In the genomic region with DNA sequence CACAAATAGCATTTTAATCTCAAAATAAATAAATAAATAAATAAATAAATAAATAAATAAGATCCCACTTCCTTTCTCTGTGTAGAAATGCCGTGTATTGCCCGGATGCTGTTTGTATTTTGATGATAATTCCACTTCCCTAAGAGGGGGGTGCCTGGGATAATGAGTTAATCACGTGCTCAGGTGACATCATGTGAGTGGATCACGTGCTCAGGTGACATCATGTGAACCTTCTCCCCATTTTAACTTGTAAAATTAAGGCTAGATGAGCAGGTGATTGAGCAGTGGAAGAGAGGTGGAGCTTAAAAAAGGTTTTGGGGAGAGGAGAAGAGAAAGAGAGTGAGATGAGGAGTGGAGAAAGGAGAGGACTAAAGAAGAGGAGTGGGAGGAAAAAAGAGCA, we compare ENCODE assay signal across 29 mouse cellular contexts.
"Had no signal": no experiment of that assay in that cellular context is flagged by ENCODE, and none has a peak within 500 bp of the region (broad histone marks: within the 10 kb centered on the region; RNA-seq: fewer than 3 reads in every experiment).

No protein-coding gene starts in this region.

- H3K4me3 ChIP-seq: limb, embryonic 10.5 days; limb, embryonic 12.5 days; limb, embryonic 13.5 days; limb, embryonic 15.5 days; liver, embryonic 12.5 days; liver, embryonic 13.5 days; liver, embryonic 15.5 days; lung, embryonic 15.5 days; megakaryocyte, embryonic 14.5 days; midbrain, embryonic 10.5 days; midbrain, embryonic 12.5 days; midbrain, embryonic 13.5 days; midbrain, embryonic 15.5 days; myocyte had no signal

- H3K4me2 ChIP-seq: limb, embryonic 12.5 days; limb, embryonic 13.5 days; limb, embryonic 15.5 days; liver, embryonic 11.5 days; liver, embryonic 12.5 days; liver, embryonic 13.5 days; liver, embryonic 15.5 days; lung, embryonic 14.5 days; lung, embryonic 15.5 days; midbrain, embryonic 11.5 days; midbrain, embryonic 12.5 days; midbrain, embryonic 13.5 days; midbrain, embryonic 15.5 days had no signal

- H3K9ac ChIP-seq: limb, embryonic 12.5 days; limb, embryonic 13.5 days; limb, embryonic 15.5 days; liver, embryonic 12.5 days; liver, embryonic 13.5 days; liver, embryonic 14.5 days; liver, embryonic 15.5 days; liver, postnatal 0 days; lung, embryonic 14.5 days; lung, embryonic 15.5 days; midbrain, embryonic 12.5 days; midbrain, embryonic 13.5 days; midbrain, embryonic 15.5 days had no signal

- H3K9me3 ChIP-seq: limb, embryonic 10.5 days; limb, embryonic 12.5 days; limb, embryonic 13.5 days; limb, embryonic 15.5 days; liver, embryonic 12.5 days; liver, embryonic 13.5 days; liver, embryonic 15.5 days; lung, embryonic 15.5 days; megakaryocyte, embryonic 14.5 days; midbrain, embryonic 10.5 days; midbrain, embryonic 12.5 days; midbrain, embryonic 13.5 days; midbrain, embryonic 15.5 days had no signal

- H3K27me3 ChIP-seq: limb, embryonic 13.5 days; limb, embryonic 15.5 days; liver, embryonic 12.5 days; liver, embryonic 13.5 days; liver, embryonic 15.5 days; lung, embryonic 15.5 days; megakaryocyte, embryonic 14.5 days; midbrain, embryonic 12.5 days; midbrain, embryonic 13.5 days; midbrain, embryonic 15.5 days had no signal

- H3K36me3 ChIP-seq: limb, embryonic 10.5 days; limb, embryonic 12.5 days; limb, embryonic 13.5 days; limb, embryonic 15.5 days; liver, embryonic 12.5 days; liver, embryonic 13.5 days; liver, embryonic 15.5 days; lung, embryonic 15.5 days; midbrain, embryonic 10.5 days; midbrain, embryonic 12.5 days; midbrain, embryonic 13.5 days; midbrain, embryonic 15.5 days had no signal

- DNase-seq: left cerebral cortex, postnatal 4 days; liver; liver, embryonic 13.5 days; liver, postnatal 0 days; lung, adult 18-20 months; lung, adult 2 months; lung, embryonic 14.5 days; lung, postnatal 10 days; lung, postnatal 14 days; lung, postnatal 36 days; lung, postnatal 4 days; midbrain, embryonic 14.5 days had no signal

- H3K27ac ChIP-seq: limb, embryonic 10.5 days; limb, embryonic 12.5 days; limb, embryonic 13.5 days; limb, embryonic 15.5 days; liver, embryonic 12.5 days; liver, embryonic 13.5 days; liver, embryonic 14.5 days; liver, embryonic 15.5 days; lung, embryonic 15.5 days; macrophage; midbrain, embryonic 10.5 days; midbrain, embryonic 12.5 days; midbrain, embryonic 13.5 days; midbrain, embryonic 15.5 days had no signal

- H3K4me1 ChIP-seq: liver, embryonic 12.5 days; liver, embryonic 13.5 days; liver, embryonic 15.5 days; lung, embryonic 15.5 days; midbrain, embryonic 10.5 days; midbrain, embryonic 12.5 days; midbrain, embryonic 13.5 days; midbrain, embryonic 15.5 days had no signal
